Mouse (Mus musculus): ENCODE measurements around the gene Gm10320.

GRCm38 (mm10) chr13:98491909-98492308, at the start of gene Gm10320:
- TF ChIP-seq CTCF (IDR thresholded peaks at IDR 0.05; ENCODE audit: borderline replicate concordance, control insufficient read depth, extremely low read depth, insufficient read depth, low read length, poor library complexity) (no peak), POLR2A (IDR thresholded peaks at IDR 0.05; ENCODE audit: control insufficient read depth, extremely low read depth, insufficient read depth, low read length, poor library complexity) (no peak)
